Mouse (Mus musculus): ENCODE results near the gene Iqcg. TPM values are rescaled to one million over a fixed set of nuclear protein-coding genes. Genes with fewer than 3 reads are reported as not detected.

Iqcg gene
- polyA plus RNA-seq, 1 experiment from 2014 or later, result 5.5 TPM

- Histone ChIP-seq H3K9me3 (no peaks in the 10 kb centered on the region), H3K4me3 (no peak overlapping the region), H3K9ac (no peak overlapping the region), H3K4me2 (no peak overlapping the region), H3K27ac (replicated peaks) (no peak overlapping the region), H3K4me1 (replicated peaks) (no peaks in the 10 kb centered on the region), H3K36me3 (no peaks in the 10 kb centered on the region), H3K27me3 (no peaks in the 10 kb centered on the region)
- WGBS, result 81% methylated on average over 2 of the region's 2 CpGs
- no peak for ATAC-seq (ENCODE audit: low read depth)
Measured at GRCm38 (mm10) chr16:33048686-33049085, 7.3 kb downstream of the Iqcg start.

- Histone ChIP-seq H3K4me3 (no peak overlapping the region), H3K9ac (no peak overlapping the region), H3K36me3 (no peaks in the 10 kb centered on the region), H3K4me2 (no peak overlapping the region), H3K9me3 (no peaks in the 10 kb centered on the region), H3K4me1 (replicated peaks) (no peaks in the 10 kb centered on the region), H3K27me3 (no peaks in the 10 kb centered on the region), H3K27ac (replicated peaks) (no peak overlapping the region)
- WGBS, result 93% methylated on average over 1 of the region's 1 CpGs
- ATAC-seq (ENCODE audit: low read depth), result no peak
Measured at GRCm38 (mm10) chr16:33048004-33048403, 8.0 kb downstream of the Iqcg start.

- ATAC-seq (ENCODE audit: low read depth), result no peak
- Histone ChIP-seq H3K27ac (replicated peaks) (no peak overlapping the region), H3K4me3 (no peak overlapping the region), H3K27me3 (no peaks in the 10 kb centered on the region), H3K4me1 (replicated peaks) (no peaks in the 10 kb centered on the region), H3K9ac (no peak overlapping the region), H3K9me3 (no peaks in the 10 kb centered on the region), H3K4me2 (no peak overlapping the region), H3K36me3 (no peaks in the 10 kb centered on the region)
- 77% methylated on average over 2 of the region's 2 CpGs for WGBS
Measured at GRCm38 (mm10) chr16:33043268-33043667, 12.8 kb downstream of the Iqcg start.

GRCm38 (mm10) chr16:33042682-33043081 lies 13.3 kb downstream of the Iqcg start:
- Histone ChIP-seq H3K27ac (replicated peaks) (no peak overlapping the region), H3K9me3 (no peaks in the 10 kb centered on the region), H3K4me3 (no peak overlapping the region), H3K9ac (no peak overlapping the region), H3K4me2 (no peak overlapping the region), H3K27me3 (no peaks in the 10 kb centered on the region), H3K4me1 (replicated peaks) (no peaks in the 10 kb centered on the region), H3K36me3 (no peaks in the 10 kb centered on the region)
- 64% methylated on average over 1 of the region's 1 CpGs for WGBS
- no peak for ATAC-seq (ENCODE audit: low read depth)

GRCm38 (mm10) chr16:33036006-33036405 lies 20.0 kb downstream of the Iqcg start:
- H3K4me2 ChIP-seq, result no peak overlapping the region
- H3K4me3 ChIP-seq, result no peak overlapping the region
- no peaks in the 10 kb centered on the region for H3K27me3 ChIP-seq
- no peaks in the 10 kb centered on the region for H3K36me3 ChIP-seq
- WGBS, result 79% methylated on average over 4 of the region's 4 CpGs
- no peak overlapping the region for H3K27ac ChIP-seq (replicated peaks)
- H3K9ac ChIP-seq, result no peak overlapping the region
- no peaks in the 10 kb centered on the region for H3K9me3 ChIP-seq
- no peaks in the 10 kb centered on the region for H3K4me1 ChIP-seq (replicated peaks)
- ATAC-seq (ENCODE audit: low read depth), result no peak

GRCm38 (mm10) chr16:33026357-33026756 lies 29.7 kb downstream of the Iqcg start:
- 88% methylated on average over 7 of the region's 7 CpGs for WGBS
- Histone ChIP-seq H3K4me3 (no peak overlapping the region), H3K27ac (replicated peaks) (no peak overlapping the region), H3K4me2 (no peak overlapping the region), H3K36me3 (no peaks in the 10 kb centered on the region), H3K4me1 (replicated peaks) (no peaks in the 10 kb centered on the region), H3K9ac (no peak overlapping the region), H3K9me3 (no peaks in the 10 kb centered on the region), H3K27me3 (no peaks in the 10 kb centered on the region)
- no peak for ATAC-seq (ENCODE audit: low read depth)

- no peak for ATAC-seq (ENCODE audit: low read depth)
- no peak overlapping the region for H3K27ac ChIP-seq (replicated peaks)
- H3K4me1 ChIP-seq (replicated peaks), result no peaks in the 10 kb centered on the region
- no peak overlapping the region for H3K9ac ChIP-seq
- H3K9me3 ChIP-seq, result no peaks in the 10 kb centered on the region
- no peaks in the 10 kb centered on the region for H3K36me3 ChIP-seq
- H3K4me2 ChIP-seq, result no peak overlapping the region
- no peaks in the 10 kb centered on the region for H3K27me3 ChIP-seq
- no peak overlapping the region for H3K4me3 ChIP-seq
- WGBS, result 75% methylated on average over 8 of the region's 8 CpGs
Measured at GRCm38 (mm10) chr16:33024456-33025104, 31.4 kb downstream of the Iqcg start.

GRCm38 (mm10) chr16:33023750-33024149 lies 32.3 kb downstream of the Iqcg start:
- no peak overlapping the region for H3K27ac ChIP-seq (replicated peaks)
- H3K4me3 ChIP-seq, result no peak overlapping the region
- no peaks in the 10 kb centered on the region for H3K4me1 ChIP-seq (replicated peaks)
- H3K36me3 ChIP-seq, result no peaks in the 10 kb centered on the region
- ATAC-seq (ENCODE audit: low read depth), result peak; percentile 40; the same call in 1 of the 2 replicates
- no peak overlapping the region for H3K4me2 ChIP-seq
- no peak overlapping the region for H3K9ac ChIP-seq
- no peaks in the 10 kb centered on the region for H3K27me3 ChIP-seq
- 5% methylated on average over 4 of the region's 4 CpGs for WGBS
- H3K9me3 ChIP-seq, result no peaks in the 10 kb centered on the region

GRCm38 (mm10) chr16:33021381-33021780 lies 34.6 kb downstream of the Iqcg start:
- Histone ChIP-seq H3K4me3 (no peak overlapping the region), H3K4me1 (replicated peaks) (no peaks in the 10 kb centered on the region), H3K36me3 (peaks cover 9% of the 10 kb centered on the region; the same call in 1 of the 2 replicates), H3K27me3 (no peaks in the 10 kb centered on the region), H3K9me3 (no peaks in the 10 kb centered on the region), H3K9ac (no peak overlapping the region), H3K4me2 (no peak overlapping the region), H3K27ac (replicated peaks) (no peak overlapping the region)
- 82% methylated on average over 3 of the region's 3 CpGs for WGBS
- no peak for ATAC-seq (ENCODE audit: low read depth)

- WGBS, result 75% methylated on average over 21 of the region's 21 CpGs
- Histone ChIP-seq H3K9ac (no peak overlapping the region), H3K4me2 (no peak overlapping the region), H3K4me1 (replicated peaks) (no peaks in the 10 kb centered on the region), H3K36me3 (peaks cover 25% of the 10 kb centered on the region), H3K27me3 (no peaks in the 10 kb centered on the region), H3K4me3 (no peak overlapping the region), H3K27ac (replicated peaks) (no peak overlapping the region), H3K9me3 (no peaks in the 10 kb centered on the region)
- ATAC-seq (ENCODE audit: low read depth), result no peak
Measured at GRCm38 (mm10) chr16:33019117-33019770, 36.8 kb downstream of the Iqcg start.

- no peaks in the 10 kb centered on the region for H3K4me1 ChIP-seq (replicated peaks)
- H3K4me3 ChIP-seq, result no peak overlapping the region
- H3K36me3 ChIP-seq, result peaks cover 38% of the 10 kb centered on the region
- ATAC-seq (ENCODE audit: low read depth), result no peak
- no peak overlapping the region for H3K4me2 ChIP-seq
- no peaks in the 10 kb centered on the region for H3K27me3 ChIP-seq
- no peak overlapping the region for H3K27ac ChIP-seq (replicated peaks)
- H3K9me3 ChIP-seq, result no peaks in the 10 kb centered on the region
- H3K9ac ChIP-seq, result no peak overlapping the region
- 92% methylated on average over 5 of the region's 5 CpGs for WGBS
Measured at GRCm38 (mm10) chr16:33017677-33018349, 38.2 kb downstream of the Iqcg start.

GRCm38 (mm10) chr16:33015986-33016385 lies 40.0 kb downstream of the Iqcg start:
- 94% methylated on average over 2 of the region's 2 CpGs for WGBS
- Histone ChIP-seq H3K27me3 (no peaks in the 10 kb centered on the region), H3K27ac (replicated peaks) (no peak overlapping the region), H3K4me2 (no peak overlapping the region), H3K9me3 (no peaks in the 10 kb centered on the region), H3K4me1 (replicated peaks) (no peaks in the 10 kb centered on the region), H3K9ac (no peak overlapping the region), H3K4me3 (no peak overlapping the region), H3K36me3 (peaks cover 55% of the 10 kb centered on the region)
- ATAC-seq (ENCODE audit: low read depth), result no peak

Measured in neural tube, embryonic 13.5 days (tissue).